In the genomic region with DNA sequence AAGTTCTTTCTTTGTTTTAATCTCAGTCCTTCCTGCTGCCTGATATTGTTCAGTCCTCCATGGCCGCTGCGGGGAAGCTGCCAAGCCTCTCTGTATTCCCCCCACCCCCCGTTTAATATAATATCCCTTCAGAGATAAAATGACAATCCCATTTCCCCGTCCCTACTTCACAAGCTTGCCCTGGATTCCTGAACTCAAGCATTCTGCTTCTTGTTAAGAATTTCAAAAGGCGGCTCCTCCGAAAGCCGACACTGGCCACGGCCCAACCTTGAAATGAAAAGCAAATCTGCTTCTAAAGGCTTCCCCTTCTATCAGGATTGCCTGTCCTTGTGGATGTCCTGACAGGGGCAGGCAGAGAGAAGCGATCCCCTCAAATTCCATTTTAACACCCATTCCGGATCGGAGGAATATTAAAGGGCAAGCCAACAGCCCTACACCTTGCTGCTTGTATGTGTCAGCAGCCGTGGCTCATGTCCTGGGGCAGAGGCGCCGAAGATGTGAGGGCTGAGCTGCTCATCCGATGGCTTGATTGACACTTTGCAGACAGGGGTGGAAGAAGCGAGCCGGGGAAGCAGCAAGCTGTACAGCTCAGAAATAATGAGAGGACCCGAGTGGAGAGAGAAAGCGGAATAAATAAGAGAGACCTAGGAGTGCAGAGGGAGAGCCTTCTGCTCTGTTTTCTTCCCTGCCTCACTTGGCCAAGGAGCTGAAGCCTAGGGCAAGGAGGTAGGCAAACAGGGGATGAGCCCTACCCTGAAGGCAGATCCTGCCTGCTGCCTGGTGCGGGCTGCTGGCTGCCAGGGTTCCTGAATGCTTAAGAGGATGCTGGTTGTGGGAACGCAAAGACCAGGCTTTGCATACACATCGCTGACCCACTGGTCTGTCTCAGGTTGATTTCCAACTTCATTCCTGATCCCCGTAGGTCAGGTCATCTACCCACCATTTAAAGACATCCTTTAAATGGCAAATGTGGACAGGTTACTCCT, we compare ENCODE assay signal across 8 mouse cellular contexts. TPM values are rescaled to one million over a fixed set of nuclear protein-coding genes. Genes with fewer than 3 reads are reported as not detected.
DNase-seq lines count a peak whose midpoint lies in the region; ATAC-seq and TF ChIP-seq lines count a peak whose summit lies in the region.

No protein-coding gene starts in this region.

- ATAC-seq in heart, embryonic 13.5 days (ENCODE audit: extremely low read depth, insufficient number of reproducible peaks, low FRiP score, low TSS enrichment), result no peak
- ATAC-seq in forebrain, embryonic 14.5 days, result no peak
- peak; percentile 17; the same call in 1 of the 2 replicates for ATAC-seq in midbrain, embryonic 12.5 days (ENCODE audit: low FRiP score, low read depth)
- ATAC-seq in erythroblast, adult 5-6 weeks (replicated peaks; ENCODE audit: low FRiP score, poor library complexity, severe bottlenecking), result no peak
- ATAC-seq in liver, embryonic 11.5 days (replicated peaks; ENCODE audit: low FRiP score), result no peak

- DNase-seq in heart, adult 11 months, result no peak
- DNase-seq in brain, embryonic 14.5 days (ENCODE audit: low read depth), result peak; percentile 90
- peak; percentile 72 for DNase-seq in forebrain, embryonic 14.5 days (ENCODE audit: low spot score)
- no peak for DNase-seq in layer of hippocampus, adult 9-10 months (ENCODE audit: low spot score)
- DNase-seq in liver, embryonic 11.5 days (ENCODE audit: low spot score), result no peak

- peaks cover 42% of the 10 kb centered on the region for H3K4me1 ChIP-seq in heart, embryonic 13.5 days
- peaks cover 72% of the 10 kb centered on the region for H3K4me1 ChIP-seq in forebrain, embryonic 14.5 days (ENCODE audit: control insufficient read depth, insufficient read depth, low read length)
- H3K4me1 ChIP-seq in midbrain, embryonic 12.5 days, result peaks cover 78% of the 10 kb centered on the region
- H3K4me1 ChIP-seq in liver, embryonic 11.5 days (replicated peaks; ENCODE audit: control insufficient read depth, insufficient read depth, low read length), result peaks cover 3% of the 10 kb centered on the region; the same call in 1 of the 2 replicates

- no peaks in the 10 kb centered on the region for H3K9me3 ChIP-seq in heart, embryonic 13.5 days
- no peaks in the 10 kb centered on the region for H3K9me3 ChIP-seq in forebrain, embryonic 14.5 days (replicated peaks; ENCODE audit: control insufficient read depth, low read length)
- H3K9me3 ChIP-seq in midbrain, embryonic 12.5 days, result no peaks in the 10 kb centered on the region
- H3K9me3 ChIP-seq in liver, embryonic 11.5 days (ENCODE audit: control insufficient read depth, low read length), result no peaks in the 10 kb centered on the region

- H3K4me2 ChIP-seq in heart, embryonic 13.5 days, result peak overlapping the region; percentile 61
- H3K4me2 ChIP-seq in forebrain, embryonic 14.5 days (ENCODE audit: low read length), result peak overlapping the region; percentile 49
- peak overlapping the region; percentile 53 for H3K4me2 ChIP-seq in midbrain, embryonic 12.5 days (replicated peaks)
- H3K4me2 ChIP-seq in liver, embryonic 11.5 days, result no peak overlapping the region

- 15% methylated on average over 23 of the region's 23 CpGs for WGBS in heart, embryonic 13.5 days
- WGBS in forebrain, embryonic 14.5 days, result 4% methylated on average over 23 of the region's 23 CpGs
- 8% methylated on average over 23 of the region's 23 CpGs for WGBS in midbrain, embryonic 12.5 days
- 27% methylated on average over 23 of the region's 23 CpGs for WGBS in liver, embryonic 11.5 days

- H3K36me3 ChIP-seq in heart, embryonic 13.5 days, result no peaks in the 10 kb centered on the region
- no peaks in the 10 kb centered on the region for H3K36me3 ChIP-seq in forebrain, embryonic 14.5 days (ENCODE audit: control insufficient read depth, insufficient read depth, low read length)
- no peaks in the 10 kb centered on the region for H3K36me3 ChIP-seq in midbrain, embryonic 12.5 days
- H3K36me3 ChIP-seq in liver, embryonic 11.5 days (ENCODE audit: control insufficient read depth, insufficient read depth, low read length), result no peaks in the 10 kb centered on the region

- TF ChIP-seq CTCF in brain, embryonic 14.5 days (IDR thresholded peaks at IDR 0.05; ENCODE audit: borderline replicate concordance, extremely low read depth, insufficient read depth, insufficient read length), result no peak

- TF ChIP-seq POLR2A in brain, embryonic 14.5 days (IDR thresholded peaks at IDR 0.05; ENCODE audit: borderline replicate concordance, extremely low read depth, insufficient read depth, insufficient read length, poor library complexity, severe bottlenecking), result no peak

- peaks cover 40% of the 10 kb centered on the region for H3K27me3 ChIP-seq in heart, embryonic 13.5 days (replicated peaks)
- H3K27me3 ChIP-seq in forebrain, embryonic 14.5 days (replicated peaks; ENCODE audit: control insufficient read depth, insufficient read depth, low read length), result no peaks in the 10 kb centered on the region
- peaks cover 46% of the 10 kb centered on the region for H3K27me3 ChIP-seq in midbrain, embryonic 12.5 days
- peaks cover 47% of the 10 kb centered on the region for H3K27me3 ChIP-seq in liver, embryonic 11.5 days (replicated peaks; ENCODE audit: control insufficient read depth, insufficient read depth, low read length)

- H3K9ac ChIP-seq in heart, embryonic 13.5 days, result peak overlapping the region; percentile 51; the same call in 1 of the 2 replicates
- peak overlapping the region; percentile 63 for H3K9ac ChIP-seq in forebrain, embryonic 14.5 days (ENCODE audit: low read length)
- peak overlapping the region; percentile 31; the same call in 1 of the 2 replicates for H3K9ac ChIP-seq in midbrain, embryonic 12.5 days (replicated peaks)
- no peak overlapping the region for H3K9ac ChIP-seq in liver, embryonic 11.5 days (ENCODE audit: low read depth, low read length)

- no peak overlapping the region for H3K27ac ChIP-seq in heart, embryonic 13.5 days (replicated peaks)
- H3K27ac ChIP-seq in forebrain, embryonic 14.5 days (ENCODE audit: low read depth, low read length), result peak overlapping the region; percentile 96
- peak overlapping the region; percentile 89 for H3K27ac ChIP-seq in midbrain, embryonic 12.5 days (replicated peaks)
- H3K27ac ChIP-seq in liver, embryonic 11.5 days (ENCODE audit: low read depth, low read length), result no peak overlapping the region

- peak overlapping the region; percentile 26 for H3K4me3 ChIP-seq in heart, embryonic 13.5 days
- peak overlapping the region; percentile 13 for H3K4me3 ChIP-seq in forebrain, embryonic 14.5 days (ENCODE audit: low read depth, low read length)
- peak overlapping the region; percentile 20 for H3K4me3 ChIP-seq in midbrain, embryonic 12.5 days
- no peak overlapping the region for H3K4me3 ChIP-seq in liver, embryonic 11.5 days (ENCODE audit: low read depth, low read length)

RNA-seq across cellular contexts. Expression of a gene that starts 3.2 kb away (rescaled TPM):
- polyA plus RNA-seq in heart, embryonic 13.5 days (2015; fragmentation: Nextera tagmentation; extraction: Ambion mirVana), result 4.6 and 4.9 TPM in 2 replicates
- 10.0 and 19.2 TPM in 2 replicates for polyA plus RNA-seq in brain, embryonic 14.5 days (2012; rRNA removed)
- polyA plus RNA-seq in forebrain, embryonic 14.5 days (2014; fragmentation: Nextera tagmentation; extraction: Ambion mirVana), result 10.1 and 11.4 TPM in 2 replicates
- polyA plus RNA-seq in midbrain, embryonic 12.5 days (2016; fragmentation: Nextera tagmentation; extraction: Ambion mirVana), result 12.0 and 14.4 TPM in 2 replicates
- total RNA-seq in erythroblast, adult 5-6 weeks (2015; ENCODE audit: low replicate concordance), result not detected in 2 replicates
- not detected in 2 replicates for total RNA-seq in erythroblast, adult 5-6 weeks (2017; ENCODE audit: low replicate concordance)
- 6.9 and 7.2 TPM in 2 replicates for polyA plus RNA-seq in liver, embryonic 11.5 days (2014; fragmentation: Nextera tagmentation; extraction: Ambion mirVana)

RNA-seq across cellular contexts. Expression of a gene that starts 33.5 kb away (rescaled TPM):
- 0.09 and 0.20 TPM in 2 replicates for polyA plus RNA-seq in heart, embryonic 13.5 days (2015; fragmentation: Nextera tagmentation; extraction: Ambion mirVana)
- 173 and 174 TPM in 2 replicates for polyA plus RNA-seq in brain, embryonic 14.5 days (2012; rRNA removed)
- 140 and 175 TPM in 2 replicates for polyA plus RNA-seq in forebrain, embryonic 14.5 days (2014; fragmentation: Nextera tagmentation; extraction: Ambion mirVana)
- polyA plus RNA-seq in midbrain, embryonic 12.5 days (2016; fragmentation: Nextera tagmentation; extraction: Ambion mirVana), result 39.5 and 40.3 TPM in 2 replicates
- total RNA-seq in erythroblast, adult 5-6 weeks (2015; ENCODE audit: low replicate concordance), result not detected in 2 replicates
- total RNA-seq in erythroblast, adult 5-6 weeks (2017; ENCODE audit: low replicate concordance), result not detected in 2 replicates
- polyA plus RNA-seq in liver, embryonic 11.5 days (2014; fragmentation: Nextera tagmentation; extraction: Ambion mirVana), result 0.36 TPM in 1 of 2 replicates, not detected in the other

Comparison
In these comparisons a context has a peak if more than half of its experiments do, and no peak if none do; other contexts are left out.
1. H3K27ac ChIP-seq: peak in forebrain, embryonic 14.5 days (single experiment) and midbrain, embryonic 12.5 days (single experiment); none in heart, embryonic 13.5 days (single experiment) and liver, embryonic 11.5 days (single experiment).
2. DNase-seq: peak in brain, embryonic 14.5 days (single experiment) and forebrain, embryonic 14.5 days (single experiment); none in heart, adult 11 months (single experiment), layer of hippocampus, adult 9-10 months (single experiment) and liver, embryonic 11.5 days (single experiment).
3. RNA of a gene that starts 33.5 kb away (polyA plus RNA-seq): 173 to 174 TPM in brain, embryonic 14.5 days, 140 to 175 TPM in forebrain, embryonic 14.5 days and 39.5 to 40.3 TPM in midbrain, embryonic 12.5 days; 0.36 TPM in liver, embryonic 11.5 days and 0.09 to 0.20 TPM in heart, embryonic 13.5 days; every median in the first group is over 10 times any median in the second.